Mouse (Mus musculus) urinary bladder, postnatal 25 days (tissue): ENCODE data around the gene Ndufb5.
"Not testable (repeated sequence)": the region's sequence is repeated elsewhere in the genome, so short reads cannot be mapped to it uniquely, and the experiment has no call there.

Source experiments
- DNase-seq: peaks from one replicate; pipeline ENCODE4 v3.0.0; 2022; ENCODE audit warnings: low spot score

Ndufb5 gene

GRCm38 (mm10) chr3:32736244-32737171 lies at the start of gene Ndufb5:
TSS of gene Ndufb5 (plus strand) at chr3:32736990.
- DNase-seq: peak; percentile 92

- DNase-seq: no peak
Measured at GRCm38 (mm10) chr3:32687156-32687555, 49.6 kb upstream of the Ndufb5 start.

GRCm38 (mm10) chr3:32689567-32689999 lies 47.2 kb upstream of the Ndufb5 start:
- DNase-seq: no peak

- DNase-seq: no peak
Measured at GRCm38 (mm10) chr3:32690008-32690407, 46.8 kb upstream of the Ndufb5 start.

GRCm38 (mm10) chr3:32690901-32691300 lies 45.9 kb upstream of the Ndufb5 start:
- no peak for DNase-seq

- DNase-seq: no peak
Measured at GRCm38 (mm10) chr3:32691841-32692240, 44.9 kb upstream of the Ndufb5 start.

- no peak for DNase-seq
Measured at GRCm38 (mm10) chr3:32694211-32694610, 42.6 kb upstream of the Ndufb5 start.

GRCm38 (mm10) chr3:32694737-32695582 lies 41.8 kb upstream of the Ndufb5 start:
- DNase-seq: no peak

- no peak for DNase-seq
Measured at GRCm38 (mm10) chr3:32695583-32695980, 41.2 kb upstream of the Ndufb5 start.

GRCm38 (mm10) chr3:32698228-32698863 lies 38.4 kb upstream of the Ndufb5 start:
- peak; percentile 84 for DNase-seq

GRCm38 (mm10) chr3:32704021-32704420 lies 32.8 kb upstream of the Ndufb5 start:
- DNase-seq: not testable (repeated sequence)

- not testable (repeated sequence) for DNase-seq
Measured at GRCm38 (mm10) chr3:32704632-32705031, 32.2 kb upstream of the Ndufb5 start.

GRCm38 (mm10) chr3:32705647-32706348 lies 31.0 kb upstream of the Ndufb5 start, which contains the start of gene Actl6a:
TSS of gene Actl6a (plus strand) at chr3:32706298.
- DNase-seq: not testable (repeated sequence)

- DNase-seq: no peak
Measured at GRCm38 (mm10) chr3:32708052-32708367, 28.8 kb upstream of the Ndufb5 start.

GRCm38 (mm10) chr3:32708368-32709231 lies 28.2 kb upstream of the Ndufb5 start:
- peak; percentile 97 for DNase-seq

- DNase-seq: no peak
Measured at GRCm38 (mm10) chr3:32709388-32709787, 27.4 kb upstream of the Ndufb5 start.

GRCm38 (mm10) chr3:32713711-32714110 lies 23.1 kb upstream of the Ndufb5 start:
- no peak for DNase-seq

GRCm38 (mm10) chr3:32717403-32717802 lies 19.4 kb upstream of the Ndufb5 start:
- not testable (repeated sequence) for DNase-seq

- no peak for DNase-seq
Measured at GRCm38 (mm10) chr3:32718271-32718670, 18.5 kb upstream of the Ndufb5 start.

- no peak for DNase-seq
Measured at GRCm38 (mm10) chr3:32724191-32724590, 12.6 kb upstream of the Ndufb5 start.

- no peak for DNase-seq
Measured at GRCm38 (mm10) chr3:32725951-32726350, 10.8 kb upstream of the Ndufb5 start.
